Mouse (Mus musculus) forebrain, postnatal 0 days (tissue): ENCODE results near the gene Casz1. TPM values are rescaled to one million over a fixed set of nuclear protein-coding genes. Genes with fewer than 3 reads are reported as not detected.

Experiments
- ATAC-seq: fragments of 200-750 bp; cut with Nextera tagmentation; 2 replicates; pipeline ENCODE4 v1.8.0; 2017; ENCODE audit warnings: mild to moderate bottlenecking, moderate library complexity
- DNase-seq: peaks from one replicate; pipeline ENCODE4 v3.0.0-alpha.2; 2015
- H3K27ac ChIP-seq: fragments of 300-500 bp; sonication (generic); 2 replicates; pipeline ENCODE4 v1.5.1; 2014; ENCODE audit warnings: low read depth, mild to moderate bottlenecking, antibody characterized with exemption, low read length, moderate library complexity, mixed read lengths
- H3K27me3 ChIP-seq: fragments of 300-500 bp; sonication (generic); 2 replicates; pipeline ENCODE4 v1.6.1; 2014; ENCODE audit warnings: mild to moderate bottlenecking, low read length, mixed read lengths; ENCODE audit not compliant: insufficient read depth
- H3K36me3 ChIP-seq: fragments of 300-500 bp; sonication (generic); 2 replicates; pipeline ENCODE4 v1.6.1; 2014; ENCODE audit warnings: mild to moderate bottlenecking, moderate library complexity; ENCODE audit not compliant: insufficient read depth
- H3K4me1 ChIP-seq: fragments of 300-500 bp; sonication (generic); 2 replicates; pipeline ENCODE4 v1.6.1; 2014; ENCODE audit warnings: antibody characterized with exemption; ENCODE audit not compliant: insufficient read depth
- H3K4me2 ChIP-seq: fragments of 300-500 bp; sonication (generic); 2 replicates; pipeline ENCODE4 v1.6.1; 2014; ENCODE audit warnings: low read depth, mild to moderate bottlenecking, moderate library complexity
- H3K4me3 ChIP-seq: fragments of 300-500 bp; sonication (generic); 2 replicates; pipeline ENCODE4 v1.5.1; 2014; ENCODE audit warnings: low read depth, low read length, mixed read lengths
- H3K9ac ChIP-seq: fragments of 300-500 bp; sonication (generic); 2 replicates; pipeline ENCODE4 v1.6.1; 2014; ENCODE audit warnings: mild to moderate bottlenecking
- H3K9me3 ChIP-seq: fragments of 300-500 bp; sonication (generic); 2 replicates; pipeline ENCODE4 v1.6.1; 2016; ENCODE audit warnings: low read length
- CTCF ChIP-seq: sonication (generic); IDR thresholded peaks from 2 replicates; pipeline ENCODE4 v1.5.1; 2016; ENCODE audit warnings: antibody characterized with exemption, control low read depth, low read depth
- WGBS: fragments of 180-500 bp; shearing (Covaris S2); extraction: QIAGEN DNeasy Blood & Tissue Kit; methylation state at CpG from one replicate; pipeline ENCODE4 v1.1.7; 2014; 5-methylcytosine and 5-hydroxymethylcytosine counted together
- polyA plus RNA-seq: library from polyadenylated mRNA; unstranded; fragments of >200 nt; fragmentation: Nextera tagmentation; extraction: Ambion mirVana; gene quantifications from 2 replicates; pipeline ENCODE4 v1.2.1, GENCODE M21; 2015
- total RNA-seq: library from RNA; depleted of rRNA; stranded (reverse); fragments of >200 nt; gene quantifications from 2 replicates; pipeline ENCODE4 v1.2.3, GENCODE M21; 2014

The Casz1 gene
- total and polyA plus RNA-seq, 2 experiments from 2014 or later, result 1.1 to 3.1 TPM

GRCm38 (mm10) chr4:148881001-148881669 is 76.9 kb downstream of the Casz1 start:
- Histone ChIP-seq H3K4me3 (no peak overlapping the region), H3K4me2 (no peak overlapping the region), H3K4me1 (no peaks in the 10 kb centered on the region), H3K9me3 (no peaks in the 10 kb centered on the region), H3K27me3 (peaks cover 41% of the 10 kb centered on the region), H3K9ac (no peak overlapping the region), H3K27ac (no peak overlapping the region), H3K36me3 (no peaks in the 10 kb centered on the region)
- DNase-seq, result no peak
- 18% methylated on average over 17 of the region's 17 CpGs for WGBS
- no peak for TF ChIP-seq CTCF
- ATAC-seq, result no peak

- WGBS, result 74% methylated on average over 5 of the region's 5 CpGs
- Histone ChIP-seq H3K4me3 (no peak overlapping the region), H3K4me1 (no peaks in the 10 kb centered on the region), H3K27ac (no peak overlapping the region), H3K36me3 (no peaks in the 10 kb centered on the region), H3K27me3 (peaks cover 41% of the 10 kb centered on the region), H3K9me3 (no peaks in the 10 kb centered on the region), H3K9ac (no peak overlapping the region), H3K4me2 (no peak overlapping the region)
- no peak for TF ChIP-seq CTCF
- DNase-seq (no peak), ATAC-seq (no peak)
Measured at GRCm38 (mm10) chr4:148881838-148882237, 77.6 kb downstream of the Casz1 start.

- H3K4me2 ChIP-seq, result no peak overlapping the region
- ATAC-seq (no peak), DNase-seq (no peak)
- peaks cover 39% of the 10 kb centered on the region for H3K27me3 ChIP-seq
- no peaks in the 10 kb centered on the region for H3K36me3 ChIP-seq
- no peak overlapping the region for H3K9ac ChIP-seq
- H3K4me1 ChIP-seq, result no peaks in the 10 kb centered on the region
- 33% methylated on average over 17 of the region's 17 CpGs for WGBS
- H3K4me3 ChIP-seq, result no peak overlapping the region
- H3K9me3 ChIP-seq, result no peaks in the 10 kb centered on the region
- no peak overlapping the region for H3K27ac ChIP-seq
- no peak for TF ChIP-seq CTCF
Measured at GRCm38 (mm10) chr4:148882360-148882929, 78.2 kb downstream of the Casz1 start.

- no peak for TF ChIP-seq CTCF
- DNase-seq (no peak), ATAC-seq (no peak)
- no peak overlapping the region for H3K4me2 ChIP-seq
- no peak overlapping the region for H3K27ac ChIP-seq
- no peaks in the 10 kb centered on the region for H3K9me3 ChIP-seq
- H3K4me1 ChIP-seq, result no peaks in the 10 kb centered on the region
- no peak overlapping the region for H3K4me3 ChIP-seq
- H3K27me3 ChIP-seq, result peaks cover 42% of the 10 kb centered on the region
- 87% methylated on average over 14 of the region's 14 CpGs for WGBS
- H3K36me3 ChIP-seq, result no peaks in the 10 kb centered on the region
- no peak overlapping the region for H3K9ac ChIP-seq
Measured at GRCm38 (mm10) chr4:148884596-148884995, 80.4 kb downstream of the Casz1 start.

- Histone ChIP-seq H3K9ac (no peak overlapping the region), H3K4me2 (no peak overlapping the region), H3K4me1 (no peaks in the 10 kb centered on the region), H3K9me3 (no peaks in the 10 kb centered on the region), H3K4me3 (no peak overlapping the region), H3K27me3 (peaks cover 45% of the 10 kb centered on the region), H3K36me3 (no peaks in the 10 kb centered on the region), H3K27ac (no peak overlapping the region)
- 15% methylated on average over 10 of the region's 10 CpGs for WGBS
- TF ChIP-seq CTCF, result no peak
- ATAC-seq (peak; percentile 27; the same call in 1 of the 2 replicates), DNase-seq (no peak)
Measured at GRCm38 (mm10) chr4:148885401-148885800, 81.2 kb downstream of the Casz1 start.

GRCm38 (mm10) chr4:148885921-148886540 is 81.8 kb downstream of the Casz1 start:
- Histone ChIP-seq H3K27ac (no peak overlapping the region), H3K9me3 (no peaks in the 10 kb centered on the region), H3K9ac (no peak overlapping the region), H3K4me2 (no peak overlapping the region), H3K4me1 (peaks cover 3% of the 10 kb centered on the region; the same call in 1 of the 2 replicates), H3K36me3 (no peaks in the 10 kb centered on the region), H3K27me3 (peaks cover 45% of the 10 kb centered on the region), H3K4me3 (no peak overlapping the region)
- no peak for TF ChIP-seq CTCF
- ATAC-seq (peak; percentile 44; the same call in 1 of the 2 replicates), DNase-seq (no peak)
- 26% methylated on average over 9 of the region's 9 CpGs for WGBS

GRCm38 (mm10) chr4:148888229-148888628 is 84.0 kb downstream of the Casz1 start:
- Histone ChIP-seq H3K4me2 (no peak overlapping the region), H3K4me3 (no peak overlapping the region), H3K4me1 (peaks cover 3% of the 10 kb centered on the region; the same call in 1 of the 2 replicates), H3K36me3 (no peaks in the 10 kb centered on the region), H3K27ac (no peak overlapping the region), H3K9ac (no peak overlapping the region), H3K27me3 (peaks cover 37% of the 10 kb centered on the region), H3K9me3 (no peaks in the 10 kb centered on the region)
- ATAC-seq (no peak), DNase-seq (no peak)
- no peak for TF ChIP-seq CTCF
- 17% methylated on average over 8 of the region's 8 CpGs for WGBS
